Mouse (Mus musculus) forebrain, embryonic 10.5 days (tissue): ENCODE measurements at regions not wholly inside any gene's neighbourhood (a gene's known extent, or its start where the extent isn't known, plus 50 kb on each side); places are given as distances from the start of the nearest gene placed in this dataset.

ENCODE experiments used
- DNase-seq: peaks from one replicate; pipeline ENCODE4 v3.0.0-alpha.2; 2017; ENCODE audit warnings: low spot score; ENCODE audit errors: extremely low spot score
- H3K27ac ChIP-seq: fragments of 300-500 bp; sonication (generic); 2 replicates; pipeline ENCODE4 v1.5.1; 2016; ENCODE audit warnings: mild to moderate bottlenecking
- H3K27me3 ChIP-seq: fragments of 300-500 bp; sonication (generic); 2 replicates; pipeline ENCODE4 v1.6.1; 2016; ENCODE audit warnings: mild to moderate bottlenecking; ENCODE audit not compliant: poor library complexity, severe bottlenecking
- H3K36me3 ChIP-seq: fragments of 300-500 bp; sonication (generic); replicated peaks from 2 replicates; pipeline ENCODE4 v1.6.1; 2016; ENCODE audit warnings: mild to moderate bottlenecking, moderate library complexity
- H3K4me1 ChIP-seq: fragments of 300-500 bp; sonication (generic); 2 replicates; pipeline ENCODE4 v1.6.1; 2016
- H3K4me3 ChIP-seq: fragments of 300-500 bp; sonication (generic); 2 replicates; pipeline ENCODE4 v1.5.1; 2016; ENCODE audit warnings: mild to moderate bottlenecking, moderate library complexity
- H3K9me3 ChIP-seq: fragments of 300-500 bp; sonication (generic); 2 replicates; pipeline ENCODE4 v1.6.1; 2016; ENCODE audit warnings: mild to moderate bottlenecking, moderate library complexity
- WGBS: fragments of 180-500 bp; shearing (Covaris S2); methylation state at CpG from one replicate; pipeline ENCODE4 v1.1.7; 2016; 5-methylcytosine and 5-hydroxymethylcytosine counted together

DNA sequence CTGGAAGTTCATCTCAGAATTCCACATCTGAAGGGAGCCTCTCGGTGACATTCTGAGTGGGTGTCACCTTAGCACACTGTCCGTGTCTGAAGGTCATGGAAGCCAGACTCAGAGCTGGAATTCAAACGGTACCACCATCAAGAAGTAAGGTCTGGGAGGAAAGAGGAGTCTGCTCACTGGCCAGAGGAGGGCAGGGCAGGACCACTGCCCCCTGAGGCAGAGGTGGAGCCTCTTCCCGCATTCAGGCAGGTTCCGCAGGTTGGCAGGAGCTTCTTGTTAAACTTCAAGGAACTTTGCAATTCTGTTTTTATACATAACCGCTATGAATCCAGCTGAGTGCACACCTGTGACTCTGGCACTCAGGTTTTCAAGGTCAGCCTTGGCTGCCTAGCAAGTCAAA, 231.4 kb downstream of the Sipa1l2 start:
- H3K27me3 ChIP-seq: peaks cover 19% of the 10 kb centered on the region
- no peak overlapping the region for H3K4me3 ChIP-seq
- H3K9me3 ChIP-seq: 0 out of 2 replicates have a peak, but pooled peaks cover 4% of the 10 kb centered on the region
- no peak overlapping the region for H3K27ac ChIP-seq
- 43% methylated on average over 6 of the region's 6 CpGs for WGBS
- H3K36me3 ChIP-seq: no peaks in the 10 kb centered on the region
- DNase-seq: no peak
- peaks cover 44% of the 10 kb centered on the region for H3K4me1 ChIP-seq

DNA sequence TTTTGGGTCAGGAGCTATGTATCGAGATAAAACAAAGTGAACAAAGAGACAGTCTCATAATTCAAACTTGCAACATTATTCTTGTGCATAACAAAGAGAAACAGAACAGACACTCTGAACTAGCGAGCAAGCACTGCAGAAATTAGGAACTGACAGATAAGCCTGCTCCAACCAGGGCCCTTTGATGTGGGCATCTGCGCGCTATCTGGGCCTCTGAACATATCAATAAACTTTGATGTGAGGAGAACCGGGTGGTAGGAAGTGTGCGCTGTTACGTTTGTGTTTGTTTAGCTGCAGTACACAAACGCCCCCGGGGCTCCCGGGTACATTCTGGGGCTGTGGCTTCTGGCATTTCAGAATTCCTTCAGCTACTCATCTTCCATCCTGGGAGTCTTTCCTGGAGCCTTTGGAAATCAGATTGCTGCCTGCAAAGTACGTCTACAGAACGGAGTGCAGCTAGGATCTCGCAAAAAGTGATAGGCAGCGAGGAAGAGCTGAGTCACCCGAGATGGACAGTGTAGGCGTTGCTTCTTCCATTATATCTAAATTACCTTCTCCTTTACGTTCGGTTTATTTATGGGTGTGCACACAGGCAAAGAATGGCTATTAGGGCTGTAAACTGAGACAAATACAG, 232.0 kb downstream of the Sipa1l2 start:
- DNase-seq: no peak
- WGBS: 79% methylated on average over 18 of the region's 18 CpGs
- H3K9me3 ChIP-seq: 0 out of 2 replicates have a peak, but pooled peaks cover 4% of the 10 kb centered on the region
- peaks cover 18% of the 10 kb centered on the region for H3K27me3 ChIP-seq
- H3K4me3 ChIP-seq: no peak overlapping the region
- no peak overlapping the region for H3K27ac ChIP-seq
- peaks cover 41% of the 10 kb centered on the region for H3K4me1 ChIP-seq
- H3K36me3 ChIP-seq: no peaks in the 10 kb centered on the region

DNA sequence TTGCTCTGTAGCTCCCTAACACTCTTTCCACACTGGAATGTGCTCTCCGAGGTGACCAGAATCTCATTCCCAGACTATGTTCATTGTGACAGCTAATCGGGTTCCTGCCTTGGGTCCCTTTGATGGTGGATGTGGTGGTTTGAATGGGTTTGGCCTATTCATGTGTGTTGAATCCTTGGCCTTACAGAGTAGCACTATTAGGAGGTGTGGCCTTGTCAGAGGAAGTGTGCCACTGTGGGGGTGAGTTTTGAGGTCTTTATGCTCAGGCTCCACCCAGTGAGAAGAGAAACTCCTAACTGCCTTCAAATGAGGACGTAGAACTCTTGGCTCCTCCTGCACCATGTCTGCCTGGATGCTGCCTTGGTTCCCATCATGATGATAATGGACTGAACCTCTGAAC, 232.8 kb downstream of the Sipa1l2 start:
- DNase-seq: no peak
- 47% methylated on average over 3 of the region's 3 CpGs for WGBS
- Histone ChIP-seq H3K27me3 (0 out of 2 replicates have a peak, but pooled peaks cover 15% of the 10 kb centered on the region), H3K4me1 (peaks cover 39% of the 10 kb centered on the region), H3K27ac (peak overlapping the region; percentile 51; the same call in 1 of the 2 replicates), H3K36me3 (no peaks in the 10 kb centered on the region), H3K4me3 (no peak overlapping the region), H3K9me3 (0 out of 2 replicates have a peak, but pooled peaks cover 4% of the 10 kb centered on the region)

DNA sequence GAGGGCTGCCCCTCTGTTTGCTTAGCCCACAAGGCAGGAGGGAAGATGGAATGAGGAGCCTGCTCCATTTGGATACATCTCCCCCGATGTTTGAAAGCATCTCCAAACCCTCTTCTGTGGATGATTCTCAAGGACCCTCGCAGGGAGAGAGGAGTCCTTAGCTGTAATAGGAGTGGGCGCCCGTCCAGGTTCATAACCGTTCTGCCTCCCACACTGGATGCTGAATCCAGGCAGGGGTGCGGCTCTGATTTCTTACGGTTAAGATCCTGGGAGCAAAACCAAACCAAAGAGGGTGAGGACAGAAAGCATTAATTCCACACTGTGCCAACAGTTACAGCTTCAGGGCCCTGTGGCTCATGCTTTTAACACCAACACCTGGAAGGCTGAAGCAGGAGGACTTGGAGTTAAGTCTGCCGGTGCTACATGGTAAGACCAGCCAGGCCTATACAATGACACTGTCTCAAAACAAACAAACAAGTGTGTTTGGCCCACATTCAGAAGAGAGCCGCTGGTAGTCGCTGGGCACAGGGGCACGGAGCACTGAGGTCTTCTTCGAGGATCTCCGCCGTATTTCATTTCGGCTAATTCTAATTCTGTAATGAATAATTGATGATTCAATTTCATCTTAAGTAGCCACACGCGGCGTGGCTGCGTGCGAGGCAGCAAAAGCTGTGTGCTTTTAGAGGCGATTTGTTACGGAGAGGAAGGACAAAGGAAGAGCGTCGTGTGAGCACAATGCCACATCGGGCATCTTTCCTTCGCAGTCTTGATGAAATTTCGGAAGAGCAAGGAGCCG, 233.8 kb downstream of the Sipa1l2 start:
- H3K4me1 ChIP-seq: peaks cover 44% of the 10 kb centered on the region
- H3K27me3 ChIP-seq: 0 out of 2 replicates have a peak, but pooled peaks cover 15% of the 10 kb centered on the region
- no peaks in the 10 kb centered on the region for H3K36me3 ChIP-seq
- DNase-seq: no peak
- 69% methylated on average over 28 of the region's 28 CpGs for WGBS
- H3K9me3 ChIP-seq: 0 out of 2 replicates have a peak, but pooled peaks cover 4% of the 10 kb centered on the region
- peak overlapping the region; percentile 51 for H3K27ac ChIP-seq
- no peak overlapping the region for H3K4me3 ChIP-seq

DNA sequence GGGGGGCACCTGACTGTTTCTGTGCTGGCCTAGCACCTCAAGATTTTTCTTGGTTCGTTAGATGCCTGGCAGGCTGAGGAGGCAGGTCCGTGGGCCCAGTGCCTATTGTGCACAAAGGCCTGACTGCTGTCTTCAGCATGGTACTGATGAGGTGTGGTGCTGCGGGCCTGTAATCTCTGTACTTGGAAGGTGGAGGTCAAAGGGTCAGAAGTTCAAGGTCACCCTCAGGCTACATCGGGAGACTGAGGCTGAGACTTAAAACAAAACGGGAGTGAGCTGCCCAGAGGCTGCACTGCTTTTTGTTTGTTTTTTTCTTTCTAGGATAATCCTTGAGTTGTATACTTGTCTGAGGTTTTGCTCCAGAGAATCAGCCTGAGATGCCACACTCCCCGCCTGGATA, 234.4 kb downstream of the Sipa1l2 start:
- Histone ChIP-seq H3K4me3 (no peak overlapping the region), H3K36me3 (no peaks in the 10 kb centered on the region), H3K27me3 (0 out of 2 replicates have a peak, but pooled peaks cover 15% of the 10 kb centered on the region), H3K27ac (peak overlapping the region; percentile 51), H3K9me3 (0 out of 2 replicates have a peak, but pooled peaks cover 4% of the 10 kb centered on the region), H3K4me1 (peaks cover 47% of the 10 kb centered on the region)
- WGBS: 47% methylated on average over 6 of the region's 6 CpGs
- DNase-seq: no peak

DNA sequence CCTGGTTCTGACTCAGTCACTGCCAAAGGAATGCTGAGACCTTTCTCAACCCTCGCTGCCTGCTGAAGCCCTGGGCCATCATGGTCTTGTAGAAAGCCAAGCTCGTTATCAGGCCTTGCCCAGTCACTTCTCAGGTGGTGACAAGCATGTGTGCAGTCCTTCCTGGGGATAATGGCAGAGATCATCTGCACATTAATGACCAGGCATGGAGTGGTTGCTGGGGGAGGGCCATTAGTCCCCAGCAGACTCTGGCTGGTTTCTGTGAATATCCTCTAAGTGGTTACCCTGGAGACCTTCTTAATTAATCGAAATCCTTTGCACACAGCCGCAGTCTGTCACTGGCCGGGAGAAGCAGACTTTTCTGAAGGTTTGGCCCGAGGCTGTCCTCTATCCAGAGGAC, 239.0 kb downstream of the Sipa1l2 start:
- DNase-seq: no peak
- H3K4me3 ChIP-seq: no peak overlapping the region
- peak overlapping the region; percentile 48 for H3K27ac ChIP-seq
- peaks cover 48% of the 10 kb centered on the region for H3K27me3 ChIP-seq
- H3K9me3 ChIP-seq: 0 out of 2 replicates have a peak, but pooled peaks cover 4% of the 10 kb centered on the region
- H3K4me1 ChIP-seq: peaks cover 59% of the 10 kb centered on the region
- H3K36me3 ChIP-seq: no peaks in the 10 kb centered on the region
- 58% methylated on average over 6 of the region's 6 CpGs for WGBS

DNA sequence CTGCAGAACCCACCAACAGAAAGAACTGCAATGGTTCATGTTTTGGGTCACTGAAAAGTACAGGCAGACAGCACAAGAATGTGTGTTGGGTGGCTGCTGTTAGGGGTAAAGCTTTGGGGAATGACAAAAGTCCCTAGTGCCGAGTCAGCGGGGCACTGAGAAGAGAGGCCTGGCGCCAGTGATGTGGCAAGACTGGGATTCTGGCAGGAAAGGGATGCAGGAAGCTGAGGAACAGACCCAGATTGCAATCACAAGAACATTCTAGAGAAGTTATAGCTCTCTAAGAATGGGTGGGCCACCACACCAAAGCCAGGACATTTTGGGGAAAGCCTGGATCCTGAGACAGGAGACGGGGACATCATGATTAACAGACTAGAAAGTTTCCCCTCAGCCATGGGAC, 241.0 kb downstream of the Sipa1l2 start:
- Histone ChIP-seq H3K4me1 (peaks cover 58% of the 10 kb centered on the region), H3K27ac (peak overlapping the region; percentile 84), H3K4me3 (no peak overlapping the region), H3K27me3 (peaks cover 59% of the 10 kb centered on the region), H3K9me3 (0 out of 2 replicates have a peak, but pooled peaks cover 4% of the 10 kb centered on the region), H3K36me3 (no peaks in the 10 kb centered on the region)
- 90% methylated on average over 4 of the region's 4 CpGs for WGBS
- no peak for DNase-seq

DNA sequence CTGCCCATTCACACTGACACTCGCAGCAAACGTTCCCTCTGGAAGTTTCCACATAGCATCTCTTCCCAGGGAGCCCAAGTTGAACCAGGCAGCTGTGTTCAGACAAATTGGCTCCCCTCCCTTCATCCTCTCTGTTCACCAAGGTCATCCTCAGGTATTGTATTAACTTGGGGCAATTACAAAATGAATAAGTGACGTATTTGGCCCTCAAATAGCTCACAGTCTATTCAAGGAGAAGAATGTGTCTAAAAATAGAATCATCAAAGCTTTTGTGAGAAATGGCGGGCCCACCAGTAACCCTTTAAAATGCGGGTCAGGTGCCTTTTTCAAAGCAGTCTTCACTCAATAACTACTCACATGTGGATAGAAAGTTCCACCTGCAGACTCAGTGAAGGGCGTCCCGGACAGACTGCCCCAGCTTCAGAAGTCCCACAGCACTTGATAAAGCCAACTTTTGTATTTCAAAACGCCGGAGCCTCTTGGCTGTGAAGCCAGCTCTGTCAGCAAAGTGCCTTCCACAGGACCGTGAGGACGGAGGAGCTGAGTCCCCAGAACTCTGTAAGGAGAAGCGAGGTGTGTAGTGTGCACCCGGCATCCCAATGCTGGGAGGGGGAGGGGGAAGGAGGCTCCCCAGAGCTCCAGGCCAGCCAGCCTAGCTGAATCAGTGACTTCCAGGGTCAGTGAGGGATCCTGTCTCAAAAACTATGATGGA, 241.9 kb downstream of the Sipa1l2 start:
- peaks cover 61% of the 10 kb centered on the region for H3K4me1 ChIP-seq
- 53% methylated on average over 13 of the region's 13 CpGs for WGBS
- H3K9me3 ChIP-seq: no peaks in the 10 kb centered on the region
- peaks cover 57% of the 10 kb centered on the region for H3K27me3 ChIP-seq
- no peak overlapping the region for H3K4me3 ChIP-seq
- no peak for DNase-seq
- H3K36me3 ChIP-seq: no peaks in the 10 kb centered on the region
- H3K27ac ChIP-seq: peak overlapping the region; percentile 84

DNA sequence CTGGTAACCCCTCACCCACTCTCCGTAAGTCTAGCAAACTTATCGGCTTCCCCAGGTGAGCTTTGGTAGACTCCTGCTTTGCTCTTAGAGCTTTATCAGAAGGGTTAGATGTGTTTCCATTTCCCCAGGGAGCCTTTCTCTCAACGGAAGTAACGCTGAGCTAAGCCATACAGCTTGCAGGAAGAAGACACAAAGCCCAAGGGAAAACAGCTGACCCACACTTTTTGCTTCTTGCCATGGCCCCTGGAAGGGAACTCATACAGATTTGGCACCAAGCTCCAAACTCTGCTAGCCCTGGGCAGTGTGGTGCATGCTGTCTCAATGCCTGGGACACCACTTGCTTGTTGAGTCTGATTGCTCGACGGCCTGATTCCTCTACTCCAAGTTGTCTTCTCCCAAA, 242.6 kb downstream of the Sipa1l2 start:
- Histone ChIP-seq H3K4me3 (no peak overlapping the region), H3K4me1 (peaks cover 68% of the 10 kb centered on the region), H3K27ac (peak overlapping the region; percentile 84), H3K27me3 (peaks cover 57% of the 10 kb centered on the region), H3K36me3 (no peaks in the 10 kb centered on the region), H3K9me3 (no peaks in the 10 kb centered on the region)
- no peak for DNase-seq
- 79% methylated on average over 6 of the region's 6 CpGs for WGBS

DNA sequence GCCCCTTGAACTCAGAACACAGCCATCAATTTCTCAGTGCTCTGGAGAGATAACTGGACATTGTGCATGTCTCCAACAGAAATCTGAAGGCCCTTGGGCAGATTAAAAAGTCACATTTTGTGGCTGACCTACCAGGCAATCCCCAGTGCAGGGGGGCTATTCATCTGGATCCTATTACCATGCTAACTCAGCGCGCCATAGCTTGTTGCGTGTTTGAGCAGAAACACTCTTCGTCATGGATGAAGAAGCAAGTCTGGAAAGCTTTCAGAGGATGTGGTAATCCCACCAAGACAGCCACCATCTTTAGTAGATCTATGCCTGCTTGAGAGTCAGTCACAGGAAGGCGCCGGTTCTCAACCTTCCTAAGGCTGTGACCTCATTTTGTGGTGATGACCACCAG, 243.9 kb downstream of the Sipa1l2 start:
- Histone ChIP-seq H3K4me1 (peaks cover 72% of the 10 kb centered on the region), H3K9me3 (no peaks in the 10 kb centered on the region), H3K4me3 (no peak overlapping the region), H3K27me3 (peaks cover 61% of the 10 kb centered on the region), H3K27ac (no peak overlapping the region), H3K36me3 (no peaks in the 10 kb centered on the region)
- DNase-seq: no peak
- WGBS: 84% methylated on average over 6 of the region's 6 CpGs

DNA sequence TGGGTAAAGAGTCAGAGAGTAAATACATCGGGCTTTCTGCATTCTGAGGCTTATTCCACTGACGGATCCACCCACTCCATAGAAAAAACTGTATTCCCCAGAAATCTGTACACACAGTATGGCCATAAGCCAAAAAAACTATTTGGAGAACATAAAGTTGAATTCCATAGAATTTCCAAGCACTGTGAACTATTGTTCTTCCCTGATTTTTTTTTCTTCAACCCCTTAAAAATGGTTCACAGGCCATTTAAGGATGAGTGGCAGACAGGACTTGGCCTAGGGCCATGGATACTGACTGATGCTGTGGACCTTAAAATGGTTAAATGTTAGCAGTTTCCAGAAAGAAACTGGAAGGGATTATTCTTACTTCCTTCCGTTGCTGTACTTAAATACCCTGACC, 247.0 kb downstream of the Sipa1l2 start:
- 85% methylated on average over 3 of the region's 3 CpGs for WGBS
- no peaks in the 10 kb centered on the region for H3K9me3 ChIP-seq
- H3K4me3 ChIP-seq: no peak overlapping the region
- H3K36me3 ChIP-seq: no peaks in the 10 kb centered on the region
- no peak overlapping the region for H3K27ac ChIP-seq
- no peak for DNase-seq
- H3K4me1 ChIP-seq: peaks cover 49% of the 10 kb centered on the region
- peaks cover 54% of the 10 kb centered on the region for H3K27me3 ChIP-seq

DNA sequence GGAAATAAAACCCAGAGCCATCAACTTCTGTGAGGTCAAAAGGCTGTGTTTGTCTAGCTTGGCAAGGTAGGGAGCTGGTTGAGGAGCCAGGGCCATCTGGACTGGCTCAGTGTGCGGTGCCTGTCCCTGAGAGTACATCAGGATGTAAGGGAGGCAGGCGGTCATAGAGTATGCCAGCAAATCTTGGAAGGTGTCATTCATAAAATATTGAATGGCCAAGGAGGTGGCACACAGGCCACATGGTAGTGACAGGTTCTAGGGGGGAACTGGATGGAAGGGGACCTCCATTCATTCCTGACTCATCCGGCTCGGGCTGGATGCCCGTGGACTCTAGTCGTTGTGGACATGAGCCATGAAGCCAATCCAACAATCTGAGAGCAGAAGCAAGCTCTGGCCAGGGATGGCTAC, 252.0 kb downstream of the Sipa1l2 start:
- Histone ChIP-seq H3K36me3 (no peaks in the 10 kb centered on the region), H3K9me3 (no peaks in the 10 kb centered on the region), H3K27ac (no peak overlapping the region), H3K4me3 (no peak overlapping the region), H3K4me1 (peaks cover 24% of the 10 kb centered on the region), H3K27me3 (peaks cover 15% of the 10 kb centered on the region; the same call in 1 of the 2 replicates)
- 99% methylated on average over 6 of the region's 6 CpGs for WGBS
- DNase-seq: no peak
